Mouse (Mus musculus): ENCODE data around the gene Proser2.
"Not testable (repeated sequence)": the region's sequence is repeated elsewhere in the genome, so short reads cannot be mapped to it uniquely, and the experiment has no call there.

The Proser2 gene

DNA sequence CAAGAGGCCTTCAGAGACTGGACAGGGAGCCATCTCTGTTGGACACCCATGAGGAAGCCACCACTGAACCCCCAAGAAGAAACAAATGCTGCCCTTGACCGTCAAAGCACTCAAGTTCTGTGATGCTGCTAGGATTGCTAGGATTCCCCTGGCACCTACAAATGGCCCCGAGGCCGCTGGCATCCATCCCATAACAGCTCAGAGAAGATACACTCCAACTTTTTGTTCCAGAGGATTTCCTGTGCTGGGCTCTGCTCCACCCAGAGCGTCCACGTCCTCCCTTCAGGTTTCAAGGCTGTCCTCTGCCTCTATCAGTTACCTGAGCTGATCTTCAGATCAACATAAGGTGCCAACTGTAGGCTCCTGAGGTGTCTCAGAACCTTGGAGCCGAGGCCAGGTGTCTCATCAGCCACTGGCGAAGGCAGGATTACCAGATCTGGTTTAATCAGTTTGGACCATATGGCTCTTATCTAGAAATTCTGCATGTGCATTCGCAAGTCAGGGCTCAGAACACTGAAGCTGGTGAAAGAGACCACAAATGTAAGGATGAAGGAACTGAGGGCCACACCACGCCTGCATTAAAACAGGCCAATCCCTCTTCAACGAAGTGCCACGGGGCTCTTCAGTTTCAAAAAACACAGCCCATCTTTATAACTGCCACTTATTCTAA lies 1.7 kb downstream of the Proser2 start:
- no peak for DNase-seq

DNA sequence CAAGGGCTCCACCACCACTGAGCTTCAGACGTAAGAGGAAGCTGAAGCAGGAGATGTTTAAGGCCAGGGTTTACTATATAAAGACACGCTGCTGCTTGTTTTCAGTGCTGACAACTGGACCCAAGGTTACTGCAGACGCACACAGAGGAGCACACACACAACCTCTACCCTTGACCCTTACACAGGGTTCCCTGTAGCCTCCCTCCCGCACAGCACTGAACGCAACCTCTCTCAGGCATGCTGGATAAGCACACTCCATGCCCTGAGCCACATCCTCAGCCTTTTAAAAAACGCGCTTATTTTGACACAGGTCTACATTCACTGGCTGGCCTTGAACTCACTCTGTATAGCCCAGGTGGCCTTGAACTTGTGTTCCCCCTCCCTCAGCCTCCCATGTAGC lies 7.0 kb downstream of the Proser2 start:
- DNase-seq: no peak

DNA sequence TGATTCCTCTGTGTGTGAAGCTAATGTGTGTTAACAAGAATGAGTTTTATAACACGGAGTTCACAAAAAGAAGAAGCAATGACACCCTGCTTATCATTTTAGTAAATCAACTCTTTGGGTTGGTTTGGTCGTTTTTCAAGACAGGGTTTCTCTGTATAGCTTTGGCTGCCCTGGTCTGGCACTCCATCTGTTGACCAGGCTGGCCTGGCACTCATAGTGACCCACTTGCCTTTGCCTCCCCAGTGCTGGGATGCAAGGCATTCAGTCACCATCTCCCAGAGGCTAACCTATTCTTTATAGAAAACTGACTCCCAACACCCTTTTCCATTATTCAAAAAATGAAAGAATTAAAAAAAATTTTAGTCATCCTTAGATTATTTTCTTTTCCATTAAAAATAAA lies 8.9 kb downstream of the Proser2 start:
- DNase-seq: no peak

DNA sequence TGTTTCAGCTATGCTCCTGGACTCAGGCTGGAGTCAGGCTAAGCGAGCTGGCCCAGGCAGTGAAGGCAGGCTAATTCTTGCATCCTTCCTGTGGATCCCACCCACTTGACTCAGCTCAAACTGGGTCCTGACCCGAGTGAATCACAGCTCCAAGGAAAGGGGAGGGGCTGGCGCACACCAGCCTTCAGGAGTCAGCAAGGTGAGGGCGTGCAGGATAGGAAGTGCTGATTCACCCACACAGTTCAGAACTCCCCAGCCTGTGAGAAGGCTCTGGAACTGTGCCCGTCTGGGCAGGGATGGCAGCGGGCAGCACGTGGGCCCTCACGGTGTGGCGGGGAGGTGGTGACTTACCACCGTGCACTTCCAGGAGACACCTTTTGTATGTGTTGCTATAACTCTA lies 11.8 kb downstream of the Proser2 start:
- DNase-seq: no peak

DNA sequence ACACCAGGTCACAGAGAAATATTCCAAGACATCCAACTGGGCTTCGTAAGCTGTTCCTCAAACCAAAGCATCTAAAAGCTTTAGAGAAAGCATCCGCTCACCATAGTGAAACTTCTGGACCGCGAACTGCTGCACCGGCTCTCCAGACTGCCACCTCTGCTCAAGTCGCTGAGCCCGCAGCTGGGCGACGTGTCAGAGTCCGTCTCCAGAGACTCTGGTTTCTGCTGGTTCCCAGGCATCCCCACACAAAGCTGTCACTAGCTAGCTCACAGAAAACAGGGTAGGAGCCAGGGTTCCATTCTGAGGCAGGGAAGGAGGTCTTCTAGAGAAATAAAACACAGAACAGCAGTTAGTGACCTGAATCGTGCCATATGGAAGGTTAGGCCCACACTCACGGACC lies 16.2 kb downstream of the Proser2 start:
- no peak for DNase-seq

DNA sequence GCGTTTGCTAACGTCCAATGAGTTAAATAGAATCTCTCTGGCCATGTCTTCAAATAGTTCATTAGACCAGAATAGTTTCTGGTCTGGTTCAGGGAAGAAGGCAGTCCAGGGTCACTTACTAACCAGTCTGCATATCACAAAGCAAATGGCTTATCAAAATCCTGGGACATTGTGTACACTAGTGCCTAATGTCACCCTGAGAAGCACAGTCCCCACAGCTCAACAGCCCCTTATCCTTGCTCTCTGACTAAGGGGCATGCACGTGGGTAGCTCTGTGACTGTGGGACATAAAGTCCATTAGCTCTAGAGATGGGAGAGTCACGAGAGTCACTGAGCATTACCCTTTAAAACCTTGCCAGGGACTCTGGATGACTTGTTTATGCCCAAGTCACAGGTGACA lies 17.4 kb downstream of the Proser2 start:
- no peak for DNase-seq

DNA sequence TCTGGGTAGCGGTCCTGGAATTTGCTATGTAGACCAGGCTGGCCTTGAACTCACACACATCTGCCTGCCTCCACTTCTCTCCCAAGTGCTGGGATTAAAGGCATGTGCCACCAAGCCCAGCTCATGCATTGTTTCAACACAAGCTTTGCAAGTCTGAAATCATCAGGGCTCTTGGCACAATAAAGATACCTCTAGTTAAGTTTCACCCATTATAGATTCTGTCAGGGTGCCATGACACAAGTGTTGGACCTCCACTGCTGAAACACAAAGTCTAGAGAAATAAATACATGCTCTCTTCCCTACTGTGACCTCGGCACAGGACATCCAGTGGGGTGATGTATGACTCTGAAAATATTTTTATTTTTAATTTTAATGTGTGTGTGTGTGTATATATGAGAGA lies 24.6 kb downstream of the Proser2 start:
- no peak for DNase-seq

DNA sequence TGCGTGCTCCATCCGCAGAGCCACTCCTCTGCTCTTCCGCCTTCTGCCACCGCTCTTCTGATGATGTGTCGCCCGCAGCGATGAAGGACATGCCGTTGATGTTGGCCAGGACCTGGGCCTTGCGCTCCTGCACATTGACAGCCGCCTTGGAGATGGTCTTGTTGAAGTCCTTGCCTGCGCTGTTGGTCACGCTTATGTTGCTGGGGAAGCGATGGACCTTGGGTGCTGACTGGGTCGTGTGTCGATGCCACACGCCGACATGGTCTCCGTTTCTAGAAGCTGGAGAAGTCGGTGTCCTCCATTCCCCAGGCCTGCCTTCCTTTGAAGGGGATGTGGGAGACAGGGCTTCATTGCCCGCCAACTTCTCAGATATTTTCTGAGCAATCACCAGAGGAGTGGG lies 29.3 kb downstream of the Proser2 start:
- DNase-seq: peak; percentile 8

DNA sequence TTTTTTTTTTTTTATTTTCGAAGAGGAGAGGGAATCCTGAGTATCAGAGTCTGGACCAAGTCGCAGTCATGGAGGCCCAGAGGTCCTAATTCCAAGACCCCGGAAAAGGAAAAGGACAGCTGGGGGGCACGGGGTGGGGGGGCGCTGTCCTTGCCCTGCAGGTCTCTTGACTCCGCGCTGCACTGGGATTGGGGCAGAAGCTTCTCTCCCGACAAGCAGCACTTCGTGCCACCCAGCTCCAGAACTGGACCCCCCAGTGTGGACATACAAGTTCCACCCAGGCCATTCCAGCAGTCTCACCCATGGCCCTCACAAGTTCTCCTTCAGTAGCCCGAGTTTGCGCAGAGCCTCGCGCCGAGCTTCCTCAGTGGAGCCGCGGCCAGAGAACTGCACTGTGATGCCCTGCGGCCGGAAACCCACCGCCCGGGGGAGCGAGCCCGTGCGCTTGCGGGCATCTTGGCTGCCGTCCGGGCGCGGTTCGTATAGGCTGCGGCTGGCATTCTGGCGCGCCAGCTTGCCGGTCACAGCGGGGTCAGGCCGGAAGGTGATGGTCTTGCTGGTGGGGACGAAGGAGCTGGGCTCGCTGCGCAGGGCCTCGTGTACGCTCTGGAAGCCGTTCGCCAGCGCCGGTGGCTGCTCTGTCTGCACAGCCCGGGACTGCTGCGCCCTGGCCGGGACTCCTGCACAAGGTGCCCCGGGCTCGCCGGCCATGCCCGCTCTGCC lies 29.8 kb downstream of the Proser2 start:
- DNase-seq: peak; percentile 46

DNA sequence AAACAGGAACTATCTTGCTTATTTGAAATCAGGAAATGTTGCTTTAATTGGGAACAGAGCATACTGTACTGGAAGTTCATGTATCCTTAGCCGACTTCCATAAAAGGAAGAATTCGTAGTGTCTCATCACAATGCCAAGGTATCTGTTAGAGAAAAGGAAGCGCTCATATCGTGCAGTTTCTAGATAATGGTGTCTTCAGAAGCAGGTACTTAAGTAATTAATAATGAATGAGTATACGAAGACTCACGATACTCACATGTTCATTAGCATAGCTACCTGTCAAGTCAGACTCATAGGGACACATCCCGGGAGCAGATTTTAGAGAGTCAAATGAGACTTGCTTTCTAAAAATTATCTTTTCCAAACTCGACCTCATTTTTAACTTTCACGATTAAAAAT lies 30.6 kb downstream of the Proser2 start:
- no peak for DNase-seq

DNA sequence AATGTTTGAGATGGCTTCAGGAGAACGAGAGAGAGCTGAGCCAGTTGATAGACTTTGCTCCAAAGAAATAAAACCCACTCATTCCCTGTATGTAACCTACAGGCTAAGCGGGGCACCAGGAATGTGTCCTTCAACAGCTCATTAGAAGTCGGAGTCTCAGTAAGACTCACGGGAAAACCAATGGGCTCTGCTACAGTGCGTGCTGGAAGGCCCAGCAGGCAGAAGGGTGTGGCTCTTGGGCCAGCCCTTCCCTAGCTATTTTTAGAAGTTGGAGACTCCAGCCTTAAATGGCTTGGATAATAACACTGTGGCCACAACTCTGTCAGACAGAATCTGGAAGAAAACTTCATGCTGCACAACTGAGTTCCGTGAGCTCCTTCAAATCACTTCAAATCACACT lies 31.1 kb downstream of the Proser2 start:
- no peak for DNase-seq

DNA sequence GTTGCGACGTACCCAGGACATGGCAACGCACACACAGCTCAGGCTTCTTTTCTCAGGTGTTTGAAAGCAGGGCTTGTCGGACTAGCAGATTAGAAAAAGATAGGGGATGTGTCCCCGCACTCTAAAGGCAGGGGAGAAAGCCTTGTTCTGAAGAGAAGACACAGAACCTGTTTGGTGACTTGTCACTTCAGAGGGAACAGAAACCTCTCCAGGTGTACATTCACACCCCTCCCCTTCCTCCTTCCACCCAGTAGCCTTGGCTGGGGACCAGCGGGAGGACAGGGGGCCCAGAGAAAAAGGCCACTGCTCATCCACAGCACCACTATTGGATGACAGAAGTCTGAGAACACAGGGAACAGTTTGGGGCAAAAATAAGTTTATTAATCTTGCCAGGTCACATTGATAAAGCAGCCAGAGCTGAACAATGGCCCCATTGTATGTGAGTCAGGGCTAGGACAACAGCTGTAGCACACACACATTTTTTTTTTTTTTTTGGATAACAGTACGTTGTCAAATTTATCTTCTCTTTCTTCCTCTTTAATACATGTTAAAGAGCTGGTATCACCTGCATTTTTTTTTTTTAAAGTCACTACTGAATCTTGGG lies 32.8 kb downstream of the Proser2 start:
- DNase-seq: no peak

DNA sequence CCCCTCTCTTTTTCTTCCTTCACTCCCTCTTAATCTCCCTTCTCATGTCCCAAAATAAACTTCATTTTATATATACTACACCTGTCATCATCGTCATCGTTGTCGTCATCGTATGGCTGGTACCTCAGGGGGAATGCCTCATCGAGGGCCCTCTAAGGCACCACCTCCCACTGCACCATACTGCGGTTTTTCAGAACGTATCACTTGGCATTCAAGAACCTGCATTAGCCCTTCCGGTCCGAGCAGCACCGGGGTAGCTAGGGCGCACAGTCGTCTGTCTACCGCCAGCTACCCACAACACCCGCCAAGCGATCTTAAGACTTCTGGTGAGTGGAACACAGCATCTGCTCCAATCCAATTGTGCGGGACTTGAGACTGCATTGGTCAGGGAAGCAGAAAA lies 40.1 kb downstream of the Proser2 start:
- DNase-seq: not testable (repeated sequence)

DNA sequence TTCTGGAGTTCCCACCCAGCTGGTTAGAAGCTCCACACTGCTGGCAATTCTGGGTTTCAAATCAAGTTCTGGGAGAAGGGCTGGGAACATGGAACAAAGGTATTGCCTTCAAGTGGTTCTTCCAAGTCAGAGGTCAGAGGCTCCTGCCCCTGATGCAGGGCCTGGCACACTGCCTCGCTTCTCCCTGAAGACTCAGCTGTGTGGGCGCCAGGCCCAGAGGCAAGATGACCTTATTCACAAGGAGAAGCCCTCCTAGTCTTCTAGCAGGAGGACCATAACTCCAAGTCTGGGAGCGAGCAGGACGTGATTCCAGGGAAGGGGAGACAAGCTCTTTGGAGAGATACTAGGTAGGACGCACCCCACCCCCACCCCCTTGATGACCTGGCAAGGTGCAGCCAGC lies 42.9 kb downstream of the Proser2 start:
- no peak for DNase-seq

DNA sequence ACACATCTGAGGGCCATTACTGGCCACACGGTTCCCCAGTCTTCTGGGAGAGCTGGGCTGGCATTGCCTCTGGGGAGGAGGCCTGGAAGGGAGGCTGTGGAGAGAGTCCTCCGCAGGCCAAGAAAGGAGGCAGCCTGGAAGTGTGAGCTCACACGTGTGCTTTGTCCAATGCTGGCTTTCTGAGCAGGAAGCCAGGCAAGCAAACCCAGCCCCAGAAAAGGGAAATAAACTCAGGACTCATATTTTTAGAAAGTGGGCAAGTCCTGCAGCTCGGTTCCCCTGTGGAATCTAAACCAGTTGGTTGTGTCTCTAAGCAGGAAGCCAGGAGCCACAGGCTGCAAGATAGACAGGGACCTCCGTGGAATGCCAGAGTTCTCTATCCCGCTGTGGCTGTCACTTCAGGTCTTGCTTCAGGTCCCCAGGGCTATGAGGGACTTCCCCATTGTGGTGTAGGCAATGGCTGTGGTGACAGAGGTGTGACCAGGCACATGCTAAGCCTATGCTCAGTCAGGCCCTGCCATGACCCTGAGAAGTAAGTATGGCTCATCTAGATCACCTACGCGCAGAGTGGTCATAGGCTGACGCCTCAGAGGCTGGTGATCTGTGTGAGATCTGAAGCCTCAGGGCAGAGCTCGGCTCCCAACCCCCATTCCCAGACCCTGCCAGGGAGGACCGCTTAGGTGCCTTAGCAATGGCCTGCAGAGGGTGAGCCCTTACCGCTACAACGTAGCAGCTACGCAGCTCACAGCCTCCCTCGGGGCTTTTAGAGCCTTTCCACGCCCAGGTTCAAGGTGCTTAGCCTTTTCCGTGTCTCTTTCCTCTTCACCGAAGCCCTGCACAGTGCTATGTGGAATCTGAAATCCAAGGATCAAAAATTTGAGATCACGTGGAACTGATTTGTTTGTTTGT lies 44.1 kb downstream of the Proser2 start:
- no peak for DNase-seq

DNA sequence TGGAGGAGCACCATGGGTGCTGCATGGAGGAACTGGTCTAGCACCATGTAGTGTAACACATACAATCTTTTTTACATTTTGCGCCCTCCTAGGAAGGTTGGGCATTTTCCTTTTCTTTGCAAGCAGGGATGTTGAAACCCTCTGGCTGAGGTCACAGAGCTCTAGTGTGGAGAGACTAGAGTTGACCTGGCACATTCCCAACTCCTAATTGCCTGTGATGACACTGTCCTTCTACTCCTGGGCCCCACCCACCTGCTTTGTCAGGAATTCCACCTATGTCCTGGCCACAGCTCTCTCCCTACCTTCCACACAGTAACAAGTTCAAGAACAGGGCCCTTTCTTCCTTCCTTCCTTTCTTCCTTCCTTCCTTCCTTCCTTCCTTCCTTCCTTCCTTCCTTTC lies 46.3 kb downstream of the Proser2 start:
- DNase-seq: no peak

DNA sequence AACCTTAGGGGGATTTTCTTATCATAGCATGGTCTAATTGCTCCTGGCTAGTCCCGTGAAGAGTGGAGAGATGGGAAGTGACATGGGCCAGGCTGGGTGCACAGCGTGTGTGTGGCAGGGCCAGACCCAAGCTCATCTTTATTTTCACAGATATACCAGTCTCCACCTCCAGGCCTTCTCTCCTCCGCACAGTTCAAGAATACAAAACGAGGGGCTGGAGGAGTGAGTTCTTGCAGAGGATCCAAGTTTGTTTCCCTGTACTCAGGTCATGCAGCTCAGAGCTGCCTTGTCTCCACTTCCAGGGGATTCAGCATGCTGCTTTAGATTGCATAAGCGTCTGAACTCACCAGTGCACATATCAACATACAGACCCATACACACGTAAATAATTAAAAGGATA lies 47.4 kb downstream of the Proser2 start:
- no peak for DNase-seq

DNA sequence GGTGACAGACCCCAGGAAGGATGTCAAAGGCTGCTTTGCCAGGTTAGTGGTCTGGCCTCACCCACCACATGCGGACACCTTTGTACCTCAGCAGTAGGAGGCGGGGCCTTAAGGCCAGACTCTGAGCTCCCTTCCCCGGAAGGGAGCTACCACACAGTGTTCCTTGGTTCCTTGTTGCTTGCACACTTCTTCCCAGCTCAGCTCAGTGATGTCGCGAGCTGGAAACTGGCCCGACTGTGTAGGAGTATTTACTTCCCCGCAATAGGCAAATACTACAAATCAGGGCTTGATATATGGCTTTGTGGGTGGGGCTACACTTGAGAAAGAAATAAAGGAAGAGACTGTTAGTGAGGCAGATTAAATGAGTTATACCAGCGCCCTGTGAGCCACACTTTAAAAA lies 48.9 kb downstream of the Proser2 start:
- no peak for DNase-seq

DNA sequence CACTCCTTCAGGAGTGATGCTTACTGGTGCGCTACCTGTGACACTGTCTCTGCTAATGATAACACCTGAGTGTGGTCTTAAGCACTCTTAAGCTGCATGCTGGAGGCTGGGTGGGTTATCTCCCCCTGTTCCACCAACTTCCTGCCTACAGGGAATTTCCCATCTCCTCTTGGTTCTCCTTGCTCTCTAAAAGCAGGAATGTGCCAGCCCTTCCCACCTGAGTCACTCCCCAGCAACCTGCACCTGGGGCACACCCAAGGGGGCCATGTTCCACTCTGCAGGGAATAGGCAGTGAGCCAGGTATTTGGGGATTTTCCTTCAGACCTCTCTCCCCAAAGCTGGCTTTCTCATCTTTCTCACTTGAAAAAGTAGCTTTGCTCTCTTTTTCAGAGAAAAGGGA lies 50.0 kb downstream of the Proser2 start:
- DNase-seq: no peak

DNA sequence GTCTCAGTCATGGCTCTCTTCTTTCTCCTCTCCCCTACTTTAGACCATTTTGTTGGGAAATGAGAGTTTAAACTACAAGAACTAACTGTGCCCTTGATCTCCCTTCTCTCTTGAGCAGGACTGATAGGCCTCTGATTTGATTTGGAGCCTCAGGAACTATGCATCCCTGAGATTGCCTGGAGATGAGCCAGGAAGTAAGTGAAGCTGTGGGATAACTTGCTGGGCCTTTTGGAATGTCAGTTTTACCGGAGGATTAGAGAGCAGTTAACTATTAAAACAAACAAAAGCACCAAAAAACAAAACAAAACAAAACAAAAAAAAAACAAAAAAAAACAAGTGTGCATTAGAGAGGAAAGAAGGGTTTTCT lies 54.5 kb downstream of the Proser2 start:
- no peak for DNase-seq

DNA sequence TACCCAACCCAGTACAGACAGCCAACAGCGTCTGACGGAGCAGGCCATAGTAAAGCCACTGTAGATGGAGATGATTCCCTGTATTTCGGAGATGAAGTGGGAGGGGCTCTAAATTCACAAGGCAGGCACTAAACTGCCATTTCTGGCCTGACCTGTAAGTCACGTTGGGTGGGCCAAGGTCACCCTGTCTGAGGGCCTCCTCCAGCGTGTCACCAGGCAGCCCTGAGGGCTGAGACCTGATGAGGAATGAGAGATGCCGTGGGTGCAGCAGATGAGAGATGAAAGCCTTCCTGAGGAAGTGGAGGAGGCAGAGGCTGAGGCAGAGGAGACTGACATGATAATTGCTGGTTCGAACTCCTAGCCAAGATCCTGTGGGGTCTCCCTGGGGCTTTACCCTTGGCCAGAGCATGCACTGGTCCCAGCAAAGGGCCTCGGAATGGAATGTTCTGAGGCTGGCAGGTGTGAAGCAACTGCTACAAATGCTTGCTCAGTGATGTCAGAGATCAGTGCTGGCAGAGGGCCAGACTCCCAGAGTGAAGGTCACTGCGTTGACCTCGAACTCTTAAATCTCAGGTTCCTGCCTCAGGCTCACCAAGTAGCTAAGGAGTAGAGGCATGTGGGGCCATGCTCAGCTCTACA lies 55.0 kb downstream of the Proser2 start:
- no peak for DNase-seq

DNA sequence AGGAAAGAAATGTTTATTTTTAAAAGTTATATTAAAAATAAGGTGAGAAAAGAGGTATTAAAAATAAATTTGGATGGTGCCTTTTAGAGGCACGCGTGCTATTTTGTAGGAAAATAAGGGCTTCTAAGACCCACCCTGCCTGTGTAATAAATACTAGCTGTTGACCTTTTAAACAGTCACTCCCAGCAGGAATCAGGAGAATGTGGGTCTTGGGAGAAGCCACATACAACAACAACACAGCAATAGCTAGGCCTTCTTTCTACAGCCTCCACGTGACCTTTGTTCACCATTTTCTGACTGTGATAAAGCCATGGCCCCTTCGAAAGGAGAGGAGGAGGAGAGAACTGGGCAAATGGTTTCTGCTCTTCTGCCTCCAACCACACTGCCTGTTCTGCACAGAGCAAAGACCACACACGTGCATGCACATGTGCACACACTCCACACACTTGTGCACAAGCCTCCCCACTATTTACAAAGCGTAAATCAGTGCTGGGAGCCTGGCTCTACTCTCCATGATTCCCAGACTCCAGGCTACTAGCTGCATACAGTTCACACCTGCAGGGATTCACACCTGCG lies 57.2 kb downstream of the Proser2 start:
- DNase-seq: no peak
